Mouse (Mus musculus): ENCODE results near the gene Map4k5. TPM values are rescaled to one million over a fixed set of nuclear protein-coding genes. Genes with fewer than 3 reads are reported as not detected.

Gene Map4k5
- total RNA-seq, 2 experiments from 2014 or later, result 22.2 to 24.5 TPM

DNA sequence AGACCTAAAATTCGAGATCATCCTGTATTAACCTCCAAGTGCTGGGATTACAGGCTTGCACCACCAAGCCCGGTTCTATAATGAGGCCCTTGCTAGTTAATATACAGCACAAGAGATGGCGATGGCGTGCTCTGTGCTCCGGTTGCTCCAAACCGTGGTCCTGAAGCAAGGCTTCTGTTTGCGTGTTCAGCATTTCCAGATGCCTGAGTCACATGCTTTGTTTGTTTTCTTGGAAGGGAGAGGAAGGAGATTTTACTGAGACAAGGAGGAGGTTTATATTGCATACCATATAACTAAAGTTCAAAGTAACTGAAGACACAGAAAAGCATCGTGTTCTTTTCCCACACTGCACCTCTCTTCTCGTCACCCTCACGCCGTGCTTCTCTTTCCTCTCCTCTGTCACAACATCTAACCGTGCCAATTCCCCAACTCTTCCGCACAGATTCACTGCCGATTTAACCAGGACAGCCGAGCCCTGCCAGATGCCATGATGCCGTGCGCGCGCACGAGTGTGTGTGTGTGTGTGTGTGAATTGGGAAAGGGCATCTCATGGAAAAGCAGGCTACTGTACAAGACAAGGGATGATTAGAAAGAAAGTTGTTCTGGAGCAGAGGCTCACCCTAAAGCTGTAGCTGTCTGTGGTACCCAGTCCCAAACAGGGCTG, 132.1 kb downstream of the Map4k5 start:
- no peak for DNase-seq (ENCODE audit: low spot score)
- intact Hi-C loops (cut with DNase I), result loop anchor here (2.0 kb wide), 1 partner anchor 30 kb away; the partner anchor contains the start of gene Cdkl1

GRCm38 (mm10) chr12:69760014-69760413, 133.0 kb downstream of the Map4k5 start:
- intact Hi-C loops (cut with DNase I), result loop anchor here (2.0 kb wide), 1 partner anchor 31 kb away; the partner anchor contains the start of gene Cdkl1
- DNase-seq (ENCODE audit: low spot score), result no peak

DNA sequence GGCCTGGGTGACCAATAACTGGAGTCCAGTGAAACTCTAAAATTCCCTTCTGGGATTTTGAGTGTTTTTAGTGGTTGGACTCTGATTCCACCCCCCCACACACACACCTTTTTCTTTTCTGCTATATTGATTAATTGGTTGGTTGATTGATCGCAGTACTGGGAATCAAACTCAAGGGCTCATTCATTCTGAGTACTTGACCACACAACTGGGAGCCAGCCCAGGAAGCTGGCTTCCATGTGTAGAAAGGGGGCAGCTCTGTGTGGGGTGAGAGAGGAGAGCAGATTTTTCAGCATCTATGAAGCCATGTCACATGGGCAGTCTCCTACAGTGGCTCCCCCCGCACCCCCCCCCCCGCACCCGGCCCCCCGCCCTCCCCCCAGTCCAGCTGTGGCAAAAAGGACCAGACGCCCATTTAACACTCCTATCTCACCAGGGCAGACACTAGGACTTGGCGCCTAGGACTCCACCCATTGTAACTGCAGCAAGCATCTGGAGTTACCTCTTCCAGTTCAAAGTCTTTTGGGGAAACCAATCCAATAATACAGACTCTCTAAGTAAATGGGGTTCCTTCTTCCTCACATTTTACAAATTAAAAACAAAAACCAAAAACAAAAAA, 133.6 kb downstream of the Map4k5 start:
- no peak for DNase-seq (ENCODE audit: low spot score)
- intact Hi-C loops (cut with DNase I), result loop anchor here (5.0 kb wide), 1 partner anchor 68 kb away; no protein-coding TSS in a partner anchor

- intact Hi-C loops (cut with DNase I), result loop anchor here (5.0 kb wide), 1 partner anchor 69 kb away; no protein-coding TSS in a partner anchor
- no peak for DNase-seq (ENCODE audit: low spot score)
Measured at GRCm38 (mm10) chr12:69758221-69759185, 134.5 kb downstream of the Map4k5 start.

- intact Hi-C loops (cut with DNase I), result loop anchor here (2.0 to 5.0 kb wide), 3 partner anchors 70 to 305 kb away; partner anchors contain the start of genes Atl1 and Map4k5
- DNase-seq (ENCODE audit: low spot score), result peak; percentile 70
Measured at GRCm38 (mm10) chr12:69757418-69758141, 135.4 kb downstream of the Map4k5 start.

DNA sequence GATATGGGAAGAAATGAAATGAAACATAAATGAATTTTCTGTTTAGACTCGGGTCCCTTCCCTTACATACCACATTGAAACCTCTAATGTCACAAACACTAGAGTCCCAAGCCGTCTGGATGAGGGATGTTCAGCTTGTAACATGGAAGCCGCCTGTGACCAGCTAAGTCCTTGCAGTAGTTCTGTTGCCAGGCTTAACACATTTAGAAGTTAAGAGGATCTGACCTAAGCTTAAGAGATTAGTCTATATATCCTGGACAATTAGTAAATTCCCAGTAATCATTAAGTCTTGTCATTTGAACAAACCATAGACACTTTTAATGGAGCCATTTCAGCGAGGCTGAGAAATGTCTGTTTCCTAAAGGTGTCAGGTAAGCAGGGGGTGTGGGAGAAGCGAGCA, 137.0 kb downstream of the Map4k5 start:
- no peak for DNase-seq (ENCODE audit: low spot score)
- intact Hi-C loops (cut with DNase I), result loop anchor here (2.0 to 5.0 kb wide), 3 partner anchors 71 to 307 kb away; partner anchors contain the start of genes Atl1 and Map4k5

DNA sequence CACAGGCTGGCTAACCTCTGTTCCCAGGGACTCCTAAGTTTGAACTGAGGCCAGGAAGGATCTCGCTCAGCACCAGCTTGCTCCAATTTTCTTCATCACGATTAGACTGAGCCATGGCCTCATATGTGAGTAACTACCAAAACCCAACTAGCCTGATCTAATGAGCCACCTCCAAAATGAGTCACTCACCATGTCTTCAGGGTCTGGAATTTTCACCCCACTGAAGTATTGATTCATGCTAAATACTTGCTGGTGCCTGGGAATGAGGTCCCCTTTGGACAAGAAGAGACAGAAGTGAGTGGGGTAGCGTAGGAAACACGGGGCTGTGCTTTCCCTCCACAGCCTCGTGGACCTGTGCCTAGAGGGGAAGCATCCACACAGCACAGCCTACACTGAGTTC, 139.1 kb downstream of the Map4k5 start:
- no peak for DNase-seq (ENCODE audit: low spot score)
- intact Hi-C loops (cut with DNase I), result no loop called here

Small RNAs within 50 kb of the gene (microRNA-seq; reads per million reads assigned to microRNA genes)
- gene Mir681, result not detected

Other genes starting within 250 kb of the Map4k5 start
- gene Sos2, start 211.3 kb downstream of the Map4k5 start, total RNA-seq (2021), result 10 to 100 TPM; 34.9 to 40.3 TPM
- gene L2hgdh, start 168.3 kb downstream of the Map4k5 start, total RNA-seq (2021), result 10 to 100 TPM; 41.7 to 47.7 TPM
- gene Atp5s, start 168.2 kb downstream of the Map4k5 start, total RNA-seq (2021), result 10 to 100 TPM; 27.6 to 28.3 TPM
- gene Cdkl1, start 101.9 kb downstream of the Map4k5 start, total RNA-seq (2021), result 1 to 10 TPM; 4.9 to 5.9 TPM
- gene Atl1, start 586 bp downstream of the Map4k5 start, total RNA-seq (2021), result 1 to 10 TPM; 2.6 to 4.0 TPM
- 10 to 100 TPM; 24.0 to 25.0 TPM for gene Sav1, start 93.8 kb upstream of the Map4k5 start, total RNA-seq (2021)
- gene Nin, start 220.5 kb upstream of the Map4k5 start, total RNA-seq (2021), result 10 to 100 TPM; 17.2 to 18.2 TPM